Mouse (Mus musculus): ENCODE measurements around the gene H2-Ab1. TPM values are rescaled to one million over a fixed set of nuclear protein-coding genes. Genes with fewer than 3 reads are reported as not detected.

H2-Ab1 gene
- total RNA-seq (2014; rRNA removed; ENCODE audit: low replicate concordance) = 0.69 and 4.1 TPM in 2 replicates
- 2.0 and 3.6 TPM in 2 replicates for polyA plus RNA-seq (2015; fragmentation: Nextera tagmentation; extraction: Ambion mirVana)

GRCm38 (mm10) chr17:34257594-34258375, at the start of gene H2-Ab1:
TSS of gene H2-Ab1 (plus strand) at chr17:34257689.
- Histone ChIP-seq H3K9me3 (replicated peaks; ENCODE audit: control insufficient read depth, low read length) (no peaks in the 10 kb centered on the region), H3K4me3 (ENCODE audit: low read depth, low read length) (no peak within 1 kb of the TSS), H3K9ac (replicated peaks; ENCODE audit: low read depth, low read length) (no peak within 1 kb of the TSS), H3K27me3 (ENCODE audit: control insufficient read depth, insufficient read depth, low read length) (peaks cover 14% of the 10 kb centered on the region), H3K4me2 (ENCODE audit: low read depth, low read length) (no peak within 1 kb of the TSS), H3K36me3 (replicated peaks; ENCODE audit: control insufficient read depth, insufficient read depth, low read length) (no peaks in the 10 kb centered on the region), H3K4me1 (ENCODE audit: control insufficient read depth, insufficient read depth) (no peaks in the 10 kb centered on the region), H3K27ac (ENCODE audit: low read depth) (no peak within 1 kb of the TSS)
- ATAC-seq (ENCODE audit: insufficient read depth, low read depth) = no peak
- 59% methylated on average over 11 of the region's 11 CpGs for WGBS
- TF ChIP-seq EP300 (IDR thresholded peaks at IDR 0.05; ENCODE audit: low read depth) = no peak
- no peak for TF ChIP-seq CTCF (IDR thresholded peaks at IDR 0.05; ENCODE audit: low read depth)
- peak; percentile 50 for DNase-seq (ENCODE audit: low spot score)

GRCm38 (mm10) chr17:34207866-34208265, 49.6 kb upstream of the H2-Ab1 start:
- H3K9me3 ChIP-seq (replicated peaks; ENCODE audit: control insufficient read depth, low read length) = 0 out of 2 replicates have a peak, but pooled peaks cover 2% of the 10 kb centered on the region
- H3K4me1 ChIP-seq (ENCODE audit: control insufficient read depth, insufficient read depth) = no peaks in the 10 kb centered on the region; the same call in 1 of the 2 replicates
- no peak overlapping the region for H3K9ac ChIP-seq (replicated peaks; ENCODE audit: low read depth, low read length)
- WGBS = 96% methylated on average over 9 of the region's 9 CpGs
- no peak overlapping the region for H3K27ac ChIP-seq (ENCODE audit: low read depth)
- no peak overlapping the region for H3K4me3 ChIP-seq (ENCODE audit: low read depth, low read length)
- peaks cover 9% of the 10 kb centered on the region for H3K27me3 ChIP-seq (ENCODE audit: control insufficient read depth, insufficient read depth, low read length)
- no peak for ATAC-seq (ENCODE audit: insufficient read depth, low read depth)
- TF ChIP-seq CTCF (IDR thresholded peaks at IDR 0.05; ENCODE audit: low read depth) (no peak), EP300 (IDR thresholded peaks at IDR 0.05; ENCODE audit: low read depth) (no peak)
- H3K36me3 ChIP-seq (replicated peaks; ENCODE audit: control insufficient read depth, insufficient read depth, low read length) = no peaks in the 10 kb centered on the region; the same call in 1 of the 2 replicates
- no peak overlapping the region for H3K4me2 ChIP-seq (ENCODE audit: low read depth, low read length)
- DNase-seq (ENCODE audit: low spot score) = no peak

GRCm38 (mm10) chr17:34208421-34208820, 49.1 kb upstream of the H2-Ab1 start:
- Histone ChIP-seq H3K9me3 (replicated peaks; ENCODE audit: control insufficient read depth, low read length) (0 out of 2 replicates have a peak, but pooled peaks cover 2% of the 10 kb centered on the region), H3K4me1 (ENCODE audit: control insufficient read depth, insufficient read depth) (no peaks in the 10 kb centered on the region; the same call in 1 of the 2 replicates), H3K9ac (replicated peaks; ENCODE audit: low read depth, low read length) (no peak overlapping the region), H3K4me2 (ENCODE audit: low read depth, low read length) (no peak overlapping the region), H3K4me3 (ENCODE audit: low read depth, low read length) (no peak overlapping the region), H3K36me3 (replicated peaks; ENCODE audit: control insufficient read depth, insufficient read depth, low read length) (no peaks in the 10 kb centered on the region; the same call in 1 of the 2 replicates), H3K27ac (ENCODE audit: low read depth) (no peak overlapping the region), H3K27me3 (ENCODE audit: control insufficient read depth, insufficient read depth, low read length) (peaks cover 14% of the 10 kb centered on the region)
- no peak for TF ChIP-seq CTCF (IDR thresholded peaks at IDR 0.05; ENCODE audit: low read depth)
- TF ChIP-seq EP300 (IDR thresholded peaks at IDR 0.05; ENCODE audit: low read depth) = no peak
- no peak for ATAC-seq (ENCODE audit: insufficient read depth, low read depth)
- no peak for DNase-seq (ENCODE audit: low spot score)
- WGBS = 18% methylated on average over 10 of the region's 10 CpGs

GRCm38 (mm10) chr17:34209680-34210079, 47.8 kb upstream of the H2-Ab1 start:
- Histone ChIP-seq H3K4me1 (ENCODE audit: control insufficient read depth, insufficient read depth) (no peaks in the 10 kb centered on the region; the same call in 1 of the 2 replicates), H3K36me3 (replicated peaks; ENCODE audit: control insufficient read depth, insufficient read depth, low read length) (peaks cover 5% of the 10 kb centered on the region; the same call in 1 of the 2 replicates), H3K4me3 (ENCODE audit: low read depth, low read length) (no peak overlapping the region), H3K9ac (replicated peaks; ENCODE audit: low read depth, low read length) (no peak overlapping the region), H3K27ac (ENCODE audit: low read depth) (no peak overlapping the region), H3K27me3 (ENCODE audit: control insufficient read depth, insufficient read depth, low read length) (peaks cover 25% of the 10 kb centered on the region), H3K9me3 (replicated peaks; ENCODE audit: control insufficient read depth, low read length) (0 out of 2 replicates have a peak, but pooled peaks cover 2% of the 10 kb centered on the region), H3K4me2 (ENCODE audit: low read depth, low read length) (no peak overlapping the region)
- DNase-seq (ENCODE audit: low spot score) (no peak), ATAC-seq (ENCODE audit: insufficient read depth, low read depth) (no peak)
- TF ChIP-seq EP300 (IDR thresholded peaks at IDR 0.05; ENCODE audit: low read depth) = no peak
- 0 out of 2 replicates have a peak, but pooled peaks have one; percentile 14 for TF ChIP-seq CTCF (IDR thresholded peaks at IDR 0.05; ENCODE audit: low read depth)
- 49% methylated on average over 3 of the region's 3 CpGs for WGBS

- Histone ChIP-seq H3K4me1 (ENCODE audit: control insufficient read depth, insufficient read depth) (no peaks in the 10 kb centered on the region), H3K36me3 (replicated peaks; ENCODE audit: control insufficient read depth, insufficient read depth, low read length) (peaks cover 5% of the 10 kb centered on the region; the same call in 1 of the 2 replicates), H3K27ac (ENCODE audit: low read depth) (no peak overlapping the region; the same call in 1 of the 2 replicates), H3K4me3 (ENCODE audit: low read depth, low read length) (no peak overlapping the region), H3K9me3 (replicated peaks; ENCODE audit: control insufficient read depth, low read length) (0 out of 2 replicates have a peak, but pooled peaks cover 2% of the 10 kb centered on the region), H3K4me2 (ENCODE audit: low read depth, low read length) (no peak overlapping the region), H3K9ac (replicated peaks; ENCODE audit: low read depth, low read length) (no peak overlapping the region), H3K27me3 (ENCODE audit: control insufficient read depth, insufficient read depth, low read length) (peaks cover 25% of the 10 kb centered on the region)
- ATAC-seq (ENCODE audit: insufficient read depth, low read depth) = no peak
- DNase-seq (ENCODE audit: low spot score) = no peak
- 47% methylated on average over 3 of the region's 3 CpGs for WGBS
- TF ChIP-seq EP300 (IDR thresholded peaks at IDR 0.05; ENCODE audit: low read depth) (no peak), CTCF (IDR thresholded peaks at IDR 0.05; ENCODE audit: low read depth) (no peak)
Measured at GRCm38 (mm10) chr17:34210599-34210998, 46.9 kb upstream of the H2-Ab1 start.
